Mouse (Mus musculus): ENCODE data around the gene Nup85. TPM values are rescaled to one million over a fixed set of nuclear protein-coding genes. Genes with fewer than 3 reads are reported as not detected.
A peak's percentile ranks its signal among the peaks of the same experiment; 100 is the strongest.

Gene Nup85
- polyA plus RNA-seq (2014; fragmentation: Nextera tagmentation; extraction: Ambion mirVana) = 174 and 187 TPM in 2 replicates

DNA sequence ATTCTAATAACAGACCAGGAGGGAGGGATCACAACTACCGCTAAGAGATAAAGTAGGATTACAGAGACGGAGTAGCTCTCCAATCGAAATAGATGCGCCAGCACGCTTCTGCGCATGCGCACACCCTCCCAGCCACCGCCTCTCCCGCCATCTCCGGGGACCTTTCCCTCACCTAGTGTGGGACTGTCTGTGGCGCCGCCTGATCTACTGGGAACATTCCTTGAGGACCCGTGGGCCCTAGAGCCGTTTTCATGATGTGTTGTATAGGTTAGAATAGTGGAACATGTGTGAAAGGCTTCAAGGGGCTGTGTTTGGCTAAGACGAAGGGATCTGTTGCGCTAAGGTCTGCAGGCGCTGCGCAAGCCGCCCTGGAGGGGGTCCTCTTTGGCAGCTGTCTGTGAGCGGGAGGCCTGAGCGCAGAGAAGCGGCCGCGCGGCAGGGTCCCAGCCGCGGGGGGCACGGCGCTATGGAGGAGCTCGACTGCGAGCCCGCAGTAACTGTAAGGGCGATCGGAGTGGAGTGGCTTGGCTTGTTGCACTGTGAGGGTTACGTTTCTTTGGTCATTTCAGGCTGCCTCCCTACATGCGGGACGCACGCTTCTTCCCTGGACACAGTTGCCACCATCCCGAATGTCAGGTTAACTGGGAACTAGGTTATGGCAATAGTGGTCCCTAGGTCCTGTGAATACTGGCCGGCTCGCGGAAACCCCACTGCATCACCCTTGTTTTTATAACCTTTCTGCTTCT is at the start of gene Nup85:
Gene Nup85 (plus strand): TSS at position 371 of the 746 bp plus-strand sequence.
- DNase-seq (ENCODE audit: low spot score) (peak; percentile 98), ATAC-seq (ENCODE audit: insufficient read depth, low FRiP score, low TSS enrichment) (peak; percentile 86)
- H3K27me3 ChIP-seq (ENCODE audit: control insufficient read depth, insufficient read depth, low read length) = no peaks in the 10 kb centered on the region
- H3K9me3 ChIP-seq (ENCODE audit: control insufficient read depth, low read length) = no peaks in the 10 kb centered on the region
- peak within 1 kb of the TSS; percentile 54 for H3K27ac ChIP-seq (ENCODE audit: low read depth, low read length)
- 0% methylated on average over 42 of the region's 42 CpGs for WGBS
- peaks cover 10% of the 10 kb centered on the region for H3K36me3 ChIP-seq (ENCODE audit: control insufficient read depth, insufficient read depth, low read length)
- peak within 1 kb of the TSS; percentile 79 for H3K4me3 ChIP-seq (ENCODE audit: low read depth, low read length)
- peak within 1 kb of the TSS; percentile 79 for H3K9ac ChIP-seq (ENCODE audit: low read length)
- H3K4me2 ChIP-seq (ENCODE audit: low read depth) = peak within 1 kb of the TSS; percentile 64
- peaks cover 5% of the 10 kb centered on the region; the same call in 1 of the 2 replicates for H3K4me1 ChIP-seq (ENCODE audit: control insufficient read depth, insufficient read depth, low read length)

DNA sequence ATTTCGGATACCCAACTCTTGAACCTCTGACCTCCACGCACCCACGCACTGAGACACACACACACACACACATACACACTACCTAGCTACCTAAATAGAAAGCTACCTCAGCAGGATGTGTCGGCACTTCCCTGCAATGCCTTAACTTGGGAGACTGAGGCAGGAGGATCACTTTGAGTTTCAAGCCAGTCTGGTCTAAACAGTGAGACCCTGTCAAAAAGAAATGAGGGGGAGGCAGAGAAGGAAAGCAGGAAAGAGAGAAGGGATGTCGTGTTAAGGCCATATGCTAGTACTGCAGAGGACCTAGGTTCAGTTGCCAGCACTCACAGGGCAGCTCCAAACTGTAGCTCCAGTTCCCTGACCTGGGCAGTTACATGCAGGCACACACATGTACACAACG is 49.2 kb upstream of the Nup85 start:
- no peak for DNase-seq (ENCODE audit: low spot score)
- Histone ChIP-seq H3K4me3 (ENCODE audit: low read depth, low read length) (no peak overlapping the region), H3K4me1 (ENCODE audit: control insufficient read depth, insufficient read depth, low read length) (peaks cover 28% of the 10 kb centered on the region), H3K36me3 (ENCODE audit: control insufficient read depth, insufficient read depth, low read length) (no peaks in the 10 kb centered on the region), H3K4me2 (ENCODE audit: low read depth) (no peak overlapping the region), H3K9me3 (ENCODE audit: control insufficient read depth, low read length) (no peaks in the 10 kb centered on the region), H3K27ac (ENCODE audit: low read depth, low read length) (no peak overlapping the region), H3K27me3 (ENCODE audit: control insufficient read depth, insufficient read depth, low read length) (no peaks in the 10 kb centered on the region), H3K9ac (ENCODE audit: low read length) (no peak overlapping the region)
- WGBS = 77% methylated on average over 6 of the region's 6 CpGs
- ATAC-seq (ENCODE audit: insufficient read depth, low FRiP score, low TSS enrichment) = no peak

DNA sequence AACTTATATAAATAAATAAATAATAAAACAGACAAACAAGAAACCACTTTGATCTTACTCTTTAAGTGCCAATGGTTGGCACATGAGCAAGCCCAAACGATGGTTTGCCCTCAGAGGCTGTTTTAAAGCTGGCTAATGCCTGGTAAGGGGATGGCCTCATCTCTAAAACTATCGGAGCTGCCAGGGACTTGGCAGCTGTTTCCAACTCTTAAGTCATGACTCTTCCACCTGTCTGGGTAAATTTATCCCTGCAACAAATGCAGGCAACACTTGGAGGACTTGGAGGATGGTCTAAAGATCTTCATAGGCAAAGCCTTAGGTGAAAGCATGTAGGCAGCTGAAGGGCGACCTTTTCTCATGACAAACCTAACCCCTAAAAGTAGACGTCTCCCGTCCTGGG is 47.3 kb upstream of the Nup85 start:
- ATAC-seq (ENCODE audit: insufficient read depth, low FRiP score, low TSS enrichment) (no peak), DNase-seq (ENCODE audit: low spot score) (no peak)
- no peak overlapping the region for H3K4me2 ChIP-seq (ENCODE audit: low read depth)
- H3K27ac ChIP-seq (ENCODE audit: low read depth, low read length) = no peak overlapping the region
- no peaks in the 10 kb centered on the region for H3K36me3 ChIP-seq (ENCODE audit: control insufficient read depth, insufficient read depth, low read length)
- no peaks in the 10 kb centered on the region for H3K9me3 ChIP-seq (ENCODE audit: control insufficient read depth, low read length)
- no peak overlapping the region for H3K4me3 ChIP-seq (ENCODE audit: low read depth, low read length)
- 83% methylated on average over 5 of the region's 5 CpGs for WGBS
- no peak overlapping the region for H3K9ac ChIP-seq (ENCODE audit: low read length)
- H3K27me3 ChIP-seq (ENCODE audit: control insufficient read depth, insufficient read depth, low read length) = no peaks in the 10 kb centered on the region
- peaks cover 10% of the 10 kb centered on the region for H3K4me1 ChIP-seq (ENCODE audit: control insufficient read depth, insufficient read depth, low read length)

DNA sequence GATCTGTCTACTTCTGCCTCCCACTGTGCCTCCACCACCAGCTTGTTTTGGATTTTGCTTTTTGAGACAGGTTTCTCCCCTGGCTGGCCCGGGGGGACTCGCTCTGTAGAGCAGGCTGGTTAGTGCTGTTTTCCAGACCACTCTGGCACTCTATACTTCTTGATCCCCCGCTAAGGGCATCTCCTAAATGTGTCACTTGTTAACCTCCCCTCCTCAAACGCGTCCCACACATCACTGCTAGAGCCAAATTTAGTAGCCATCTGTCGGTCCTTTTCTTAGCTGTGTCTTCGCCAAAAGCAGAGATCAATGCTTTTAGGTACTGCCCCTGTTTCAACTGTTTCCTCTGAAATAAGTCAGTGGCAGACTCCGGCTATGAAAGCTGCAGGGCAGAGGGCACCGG is 45.5 kb upstream of the Nup85 start:
- no peaks in the 10 kb centered on the region for H3K4me1 ChIP-seq (ENCODE audit: control insufficient read depth, insufficient read depth, low read length)
- 74% methylated on average over 9 of the region's 9 CpGs for WGBS

DNA sequence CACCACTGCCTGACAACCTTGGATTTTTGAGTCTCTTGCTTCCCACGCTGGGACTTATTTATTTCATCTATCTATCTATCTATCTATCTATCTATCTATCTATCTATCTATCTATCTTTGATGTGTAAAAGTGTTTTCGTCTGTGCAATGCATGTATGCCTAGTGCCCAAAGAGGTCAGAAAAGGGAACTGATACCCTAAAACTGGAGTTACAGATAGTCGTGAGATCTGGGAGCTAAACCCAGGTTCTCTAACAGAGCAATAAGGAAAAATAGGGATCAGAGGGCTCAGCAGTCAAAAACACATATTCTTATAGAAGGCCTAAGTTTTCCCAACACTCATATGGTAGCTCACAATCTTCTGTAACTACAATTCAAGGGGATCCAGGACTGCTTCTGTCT is 44.7 kb upstream of the Nup85 start:
- ATAC-seq (ENCODE audit: insufficient read depth, low FRiP score, low TSS enrichment) = no peak
- WGBS = 87% methylated on average over 3 of the region's 3 CpGs

More for the DNA sequence above, 45.5 kb upstream of the Nup85 start:
- DNase-seq (ENCODE audit: low spot score) = no peak
- Histone ChIP-seq H3K27ac (ENCODE audit: low read depth, low read length) (no peak overlapping the region), H3K9ac (ENCODE audit: low read length) (no peak overlapping the region), H3K36me3 (ENCODE audit: control insufficient read depth, insufficient read depth, low read length) (no peaks in the 10 kb centered on the region), H3K9me3 (ENCODE audit: control insufficient read depth, low read length) (no peaks in the 10 kb centered on the region), H3K4me3 (ENCODE audit: low read depth, low read length) (no peak overlapping the region), H3K27me3 (ENCODE audit: control insufficient read depth, insufficient read depth, low read length) (no peaks in the 10 kb centered on the region), H3K4me2 (ENCODE audit: low read depth) (no peak overlapping the region)
- ATAC-seq (ENCODE audit: insufficient read depth, low FRiP score, low TSS enrichment) = no peak

DNA sequence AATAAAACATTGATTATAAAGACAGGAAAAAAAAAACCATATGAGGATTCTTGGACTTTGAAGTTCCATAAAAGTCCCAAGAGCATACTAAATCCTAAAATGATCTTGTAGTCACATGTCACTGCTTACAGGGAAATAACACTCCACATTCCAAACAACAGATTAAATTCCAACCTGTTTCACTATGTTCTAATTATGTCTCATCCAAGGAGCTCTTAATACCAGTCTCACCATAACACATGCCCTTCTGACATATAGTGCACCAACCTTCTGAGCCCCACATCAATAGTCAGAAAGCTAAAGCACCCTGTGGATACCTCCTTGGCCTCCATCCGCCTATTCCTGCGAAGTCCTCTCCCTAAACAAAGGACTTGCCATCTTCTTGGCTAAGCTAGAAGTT is 44.0 kb upstream of the Nup85 start:
- Histone ChIP-seq H3K9ac (ENCODE audit: low read length) (no peak overlapping the region), H3K4me2 (ENCODE audit: low read depth) (no peak overlapping the region), H3K9me3 (ENCODE audit: control insufficient read depth, low read length) (no peaks in the 10 kb centered on the region), H3K27me3 (ENCODE audit: control insufficient read depth, insufficient read depth, low read length) (no peaks in the 10 kb centered on the region), H3K4me1 (ENCODE audit: control insufficient read depth, insufficient read depth, low read length) (no peaks in the 10 kb centered on the region), H3K36me3 (ENCODE audit: control insufficient read depth, insufficient read depth, low read length) (no peaks in the 10 kb centered on the region), H3K4me3 (ENCODE audit: low read depth, low read length) (no peak overlapping the region), H3K27ac (ENCODE audit: low read depth, low read length) (no peak overlapping the region)
- DNase-seq (ENCODE audit: low spot score) (no peak), ATAC-seq (ENCODE audit: insufficient read depth, low FRiP score, low TSS enrichment) (no peak)
- WGBS = 83% methylated on average over 2 of the region's 2 CpGs

More for the DNA sequence above, 44.7 kb upstream of the Nup85 start:
- H3K4me3 ChIP-seq (ENCODE audit: low read depth, low read length) = no peak overlapping the region
- no peak for DNase-seq (ENCODE audit: low spot score)
- H3K27ac ChIP-seq (ENCODE audit: low read depth, low read length) = no peak overlapping the region
- no peaks in the 10 kb centered on the region for H3K36me3 ChIP-seq (ENCODE audit: control insufficient read depth, insufficient read depth, low read length)
- H3K4me1 ChIP-seq (ENCODE audit: control insufficient read depth, insufficient read depth, low read length) = no peaks in the 10 kb centered on the region
- H3K9me3 ChIP-seq (ENCODE audit: control insufficient read depth, low read length) = no peaks in the 10 kb centered on the region
- H3K4me2 ChIP-seq (ENCODE audit: low read depth) = no peak overlapping the region
- H3K27me3 ChIP-seq (ENCODE audit: control insufficient read depth, insufficient read depth, low read length) = no peaks in the 10 kb centered on the region
- H3K9ac ChIP-seq (ENCODE audit: low read length) = no peak overlapping the region

DNA sequence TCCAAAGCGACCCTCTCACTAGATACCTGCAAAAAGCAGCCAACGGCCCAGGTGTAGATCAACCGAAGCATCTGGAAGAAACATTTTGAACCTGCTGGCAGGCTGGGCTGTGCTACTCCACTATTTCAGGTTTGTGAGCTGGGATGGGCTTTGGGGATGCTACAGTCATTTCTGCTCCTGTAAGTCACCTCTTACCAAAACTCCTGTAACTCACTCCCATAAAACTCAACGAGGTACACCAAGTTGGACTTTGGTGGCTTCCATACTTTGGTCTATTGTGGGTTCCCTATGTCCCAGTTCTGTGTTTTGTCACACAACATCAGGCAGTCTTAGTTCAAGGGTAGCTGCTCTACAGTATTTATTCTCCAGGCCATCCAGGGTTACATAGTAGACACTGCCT is 43.2 kb upstream of the Nup85 start:
- Histone ChIP-seq H3K4me2 (ENCODE audit: low read depth) (no peak overlapping the region), H3K36me3 (ENCODE audit: control insufficient read depth, insufficient read depth, low read length) (0 out of 2 replicates have a peak, but pooled peaks cover 2% of the 10 kb centered on the region), H3K9me3 (ENCODE audit: control insufficient read depth, low read length) (no peaks in the 10 kb centered on the region), H3K9ac (ENCODE audit: low read length) (no peak overlapping the region), H3K4me3 (ENCODE audit: low read depth, low read length) (no peak overlapping the region), H3K27me3 (ENCODE audit: control insufficient read depth, insufficient read depth, low read length) (no peaks in the 10 kb centered on the region), H3K4me1 (ENCODE audit: control insufficient read depth, insufficient read depth, low read length) (no peaks in the 10 kb centered on the region), H3K27ac (ENCODE audit: low read depth, low read length) (no peak overlapping the region)
- ATAC-seq (ENCODE audit: insufficient read depth, low FRiP score, low TSS enrichment) (no peak), DNase-seq (ENCODE audit: low spot score) (no peak)
- 89% methylated on average over 4 of the region's 4 CpGs for WGBS

DNA sequence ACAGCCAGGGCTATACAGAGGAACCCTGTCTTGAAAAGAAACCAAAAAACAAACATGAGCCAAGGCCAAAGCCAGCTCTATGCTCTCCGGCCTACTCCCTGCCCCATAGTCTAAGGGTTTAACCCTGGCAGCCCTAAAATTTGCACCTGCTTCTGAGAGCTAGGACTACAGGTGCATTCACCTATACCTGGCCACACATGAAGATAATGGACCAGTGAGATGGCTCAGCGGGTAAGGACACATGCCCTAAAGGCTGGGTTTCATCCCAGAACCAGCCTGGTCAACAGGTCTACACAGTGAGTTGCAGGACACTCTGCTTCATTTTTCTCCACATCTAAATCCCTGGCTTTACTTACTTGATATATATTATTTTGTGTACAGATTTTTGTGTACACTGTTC is 42.0 kb upstream of the Nup85 start:
- Histone ChIP-seq H3K4me1 (ENCODE audit: control insufficient read depth, insufficient read depth, low read length) (no peaks in the 10 kb centered on the region), H3K9ac (ENCODE audit: low read length) (no peak overlapping the region), H3K4me2 (ENCODE audit: low read depth) (no peak overlapping the region), H3K27me3 (ENCODE audit: control insufficient read depth, insufficient read depth, low read length) (no peaks in the 10 kb centered on the region), H3K9me3 (ENCODE audit: control insufficient read depth, low read length) (no peaks in the 10 kb centered on the region), H3K4me3 (ENCODE audit: low read depth, low read length) (no peak overlapping the region), H3K27ac (ENCODE audit: low read depth, low read length) (no peak overlapping the region), H3K36me3 (ENCODE audit: control insufficient read depth, insufficient read depth, low read length) (peaks cover 4% of the 10 kb centered on the region; the same call in 1 of the 2 replicates)
- ATAC-seq (ENCODE audit: insufficient read depth, low FRiP score, low TSS enrichment) (no peak), DNase-seq (ENCODE audit: low spot score) (no peak)
- WGBS = 95% methylated on average over 2 of the region's 2 CpGs

DNA sequence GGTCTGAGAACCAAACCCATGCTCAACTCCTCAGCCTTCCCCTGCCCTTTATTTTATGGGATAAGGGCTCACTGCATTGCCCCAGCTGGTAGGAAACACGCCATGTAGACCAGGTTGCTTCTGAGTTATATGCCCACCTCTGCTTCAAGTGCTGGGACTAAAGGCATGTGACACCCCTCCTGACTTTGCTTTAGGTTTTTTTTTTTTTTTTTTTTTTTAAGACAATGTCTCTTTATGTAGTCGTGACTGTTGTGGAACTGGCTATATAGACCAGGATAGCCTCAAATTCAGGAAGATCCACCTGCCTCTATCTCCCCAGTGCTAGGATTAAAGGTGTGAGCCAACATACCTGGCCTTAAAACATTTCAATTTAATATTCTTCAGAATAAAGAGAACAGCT is 41.5 kb upstream of the Nup85 start:
- H3K4me1 ChIP-seq (ENCODE audit: control insufficient read depth, insufficient read depth, low read length) = no peaks in the 10 kb centered on the region
- no peak for ATAC-seq (ENCODE audit: insufficient read depth, low FRiP score, low TSS enrichment)
- DNase-seq (ENCODE audit: low spot score) = no peak
- H3K9me3 ChIP-seq (ENCODE audit: control insufficient read depth, low read length) = no peaks in the 10 kb centered on the region
- peaks cover 6% of the 10 kb centered on the region; the same call in 1 of the 2 replicates for H3K36me3 ChIP-seq (ENCODE audit: control insufficient read depth, insufficient read depth, low read length)
- no peak overlapping the region for H3K4me3 ChIP-seq (ENCODE audit: low read depth, low read length)
- H3K4me2 ChIP-seq (ENCODE audit: low read depth) = no peak overlapping the region
- no peaks in the 10 kb centered on the region for H3K27me3 ChIP-seq (ENCODE audit: control insufficient read depth, insufficient read depth, low read length)
- no peak overlapping the region for H3K9ac ChIP-seq (ENCODE audit: low read length)
- WGBS = 90% methylated on average over 2 of the region's 2 CpGs
- H3K27ac ChIP-seq (ENCODE audit: low read depth, low read length) = no peak overlapping the region
